Mouse (Mus musculus) left cerebral cortex, adult 2 months (tissue): Measurements from ENCODE around the gene Ltbp3. TPM values are rescaled to one million over a fixed set of nuclear protein-coding genes. Genes with fewer than 3 reads are reported as not detected.
A peak's percentile ranks its signal among the peaks of the same experiment; 100 is the strongest.

Experiments
- DNase-seq, 2 experiments: peaks; one replicate each; pipeline ENCODE4 v3.0.0; 2021 to 2022; ENCODE audit warnings: low spot score in 2 of 2, mixed read lengths in 1 of 2; ENCODE audit errors: extremely low spot score in 1 of 2
- H3K27ac ChIP-seq: fragments of 200-600 bp; 2 replicates; pipeline ENCODE4 v1.8.1; 2022
- H3K4me3 ChIP-seq: fragments of 200-600 bp; 2 replicates; pipeline ENCODE4 v1.8.1; 2022
- CTCF ChIP-seq: fragments of 200-600 bp; IDR thresholded peaks from 2 replicates; pipeline ENCODE4 v1.8.1; 2022; ENCODE audit warnings: antibody characterized with exemption, mild to moderate bottlenecking, moderate library complexity
- intact Hi-C: fragments of 180-260 bp; cut with DNase I; formaldehyde crosslinking; loops from one replicate; pipeline ENCODE4 v1.15.1; 2025
- long read RNA-seq, 2 experiments: library from polyadenylated mRNA; stranded (forward); transcript quantifications; one replicate each; pipeline ENCODE4 v2.0.0; 2021; ENCODE audit warnings: borderline mapping rate in 2 of 2
- total RNA-seq, 2 experiments: library from RNA; stranded (reverse); gene quantifications; 2 replicates each; pipeline ENCODE4 v1.2.3; 2021

Gene Ltbp3
- total RNA-seq: 10 to 100 TPM; 38.9 to 43.1 TPM
- long read RNA-seq, experiment 1, partial matches to known transcripts: 3 of 5 reads
- long read RNA-seq, experiment 1, other reads (novel, unspliced or antisense): 2 of 5 reads
- long read RNA-seq, experiment 2, partial matches to known transcripts: 2 of 3 reads
- long read RNA-seq, experiment 2, other reads (novel, unspliced or antisense): 1 of 3 reads

GRCm38 (mm10) chr19:5740320-5741317 lies at the start of gene Ltbp3:
Gene Ltbp3, plus strand, starts transcription at chr19:5740904.
- peak within 1 kb of the TSS; percentile 69 for H3K27ac ChIP-seq
- DNase-seq: no peak
- no peak for TF ChIP-seq CTCF
- peak within 1 kb of the TSS; percentile 66 for H3K4me3 ChIP-seq
- intact Hi-C loops: no loop called here

- no peak for TF ChIP-seq CTCF
- no peak for DNase-seq
- Histone ChIP-seq H3K27ac (peak overlapping the region; percentile 87), H3K4me3 (peak overlapping the region; percentile 79)
- intact Hi-C loops: no loop called here
Observed at GRCm38 (mm10) chr19:5691601-5692000, 49.1 kb upstream of the Ltbp3 start.

- peak overlapping the region; percentile 79 for H3K4me3 ChIP-seq
- peak overlapping the region; percentile 87 for H3K27ac ChIP-seq
Observed at GRCm38 (mm10) chr19:5692086-5692912, 48.4 kb upstream of the Ltbp3 start.

GRCm38 (mm10) chr19:5692913-5693396 lies 47.7 kb upstream of the Ltbp3 start:
- TF ChIP-seq CTCF: no peak
- DNase-seq: no peak
- H3K4me3 ChIP-seq: peak overlapping the region; percentile 25
- intact Hi-C loops: loop anchor here (2.0 kb wide), 1 partner anchor 34 kb away; the partner anchor contains the start of gene Ehbp1l1
- peak overlapping the region; percentile 87 for H3K27ac ChIP-seq

More at GRCm38 (mm10) chr19:5692086-5692912, 48.4 kb upstream of the Ltbp3 start:
- DNase-seq: no peak
- intact Hi-C loops: loop anchor here (2.0 kb wide), 1 partner anchor 35 kb away; the partner anchor contains the start of gene Ehbp1l1
- TF ChIP-seq CTCF: no peak

DNA sequence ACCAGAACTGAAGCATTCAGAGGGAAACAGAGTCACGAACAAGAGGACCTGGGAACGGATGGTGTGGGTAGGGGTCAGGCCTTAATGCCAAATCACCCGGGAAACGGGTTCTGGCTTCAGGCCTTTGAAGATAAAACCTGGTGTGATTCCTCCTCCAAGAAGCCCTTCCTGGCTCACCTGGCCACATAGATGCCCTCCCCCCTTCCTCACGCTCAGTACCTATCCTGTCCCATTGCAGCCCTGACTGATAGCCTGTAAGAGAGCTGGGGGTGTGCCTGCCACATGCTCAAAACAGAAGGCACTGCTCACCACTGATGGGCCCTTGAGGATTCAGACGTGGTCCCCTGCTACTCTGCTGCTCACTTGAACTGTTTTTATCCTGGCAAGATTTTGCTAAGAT lies 46.9 kb upstream of the Ltbp3 start:
- Histone ChIP-seq H3K27ac (peak overlapping the region; percentile 87; the same call in 1 of the 2 replicates), H3K4me3 (no peak overlapping the region; the same call in 1 of the 2 replicates)
- TF ChIP-seq CTCF: no peak
- intact Hi-C loops: loop anchor here (2.0 kb wide), 1 partner anchor 33 kb away; the partner anchor contains the start of gene Ehbp1l1
- no peak for DNase-seq

GRCm38 (mm10) chr19:5695849-5696462 lies 44.7 kb upstream of the Ltbp3 start:
- no peak overlapping the region for H3K4me3 ChIP-seq
- H3K27ac ChIP-seq: no peak overlapping the region
- no peak for DNase-seq
- intact Hi-C loops: no loop called here
- TF ChIP-seq CTCF: no peak

DNA sequence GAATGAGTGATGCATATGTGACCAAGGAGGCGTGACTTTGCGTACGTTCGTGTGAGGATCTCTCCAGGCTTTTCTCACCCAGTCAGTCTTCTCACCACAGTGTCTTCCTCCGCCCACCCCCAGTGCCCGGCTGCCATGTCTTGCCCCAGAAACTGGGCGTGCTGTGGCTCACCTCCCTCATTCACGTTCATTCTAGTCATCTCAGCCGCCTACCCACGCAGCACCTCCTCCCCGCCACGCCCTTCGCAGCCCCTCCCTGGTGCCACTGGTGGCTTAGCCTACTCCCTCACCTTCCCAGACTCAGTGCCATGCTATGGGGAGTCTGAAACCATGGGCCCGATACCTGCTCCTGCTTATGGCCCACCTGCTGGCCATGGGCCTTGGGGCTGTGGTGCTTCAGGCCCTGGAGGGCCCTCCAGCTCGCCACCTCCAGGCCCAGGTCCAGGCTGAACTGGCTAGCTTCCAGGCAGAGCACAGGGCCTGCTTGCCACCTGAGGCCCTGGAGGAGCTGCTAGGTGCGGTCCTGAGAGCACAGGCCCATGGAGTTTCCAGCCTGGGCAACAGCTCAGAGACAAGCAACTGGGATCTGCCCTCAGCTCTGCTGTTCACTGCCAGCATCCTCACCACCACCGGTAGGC lies 36.4 kb upstream of the Ltbp3 start, which contains the start of gene Kcnk7:
Gene Kcnk7 (plus strand): TSS at position 205 of the 638 bp plus-strand sequence.
- no peak for DNase-seq
- intact Hi-C loops: no loop called here

DNA sequence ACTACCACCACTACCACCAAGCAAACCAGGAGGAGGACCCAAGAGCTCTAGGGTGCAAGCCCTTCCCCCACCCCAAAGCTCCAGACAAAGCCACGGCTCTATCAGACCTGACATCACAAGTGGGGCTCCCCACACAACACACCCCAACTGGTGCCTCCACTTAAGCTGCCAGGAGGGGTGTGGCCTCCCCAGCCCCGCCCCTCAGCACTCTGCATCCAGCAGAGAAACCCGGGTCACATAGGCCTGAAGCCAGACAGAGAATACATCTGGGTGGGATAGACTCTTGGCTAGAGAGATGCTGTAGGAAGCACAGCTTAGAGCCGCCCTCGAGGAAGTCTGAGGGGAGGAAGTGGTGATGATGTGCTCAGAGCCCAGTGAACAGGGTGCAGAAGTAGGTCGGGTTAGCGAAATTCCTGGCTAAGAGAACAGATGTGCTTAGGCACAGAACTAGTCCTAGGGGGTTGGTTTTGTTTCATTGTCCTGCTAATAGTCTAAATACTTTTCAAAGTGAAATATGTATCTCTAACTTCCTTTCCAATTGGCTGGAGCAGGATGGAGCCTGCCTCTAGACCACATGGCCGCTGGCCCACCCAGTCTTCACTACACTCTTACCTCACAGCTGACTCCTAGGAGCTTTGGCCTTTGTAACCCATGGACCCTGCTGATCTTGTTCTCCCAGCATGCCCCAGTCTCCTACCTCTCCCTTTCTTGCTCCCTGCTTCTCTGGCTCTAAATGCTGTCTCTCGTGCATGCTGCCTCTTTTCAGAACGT lies 35.7 kb upstream of the Ltbp3 start:
- intact Hi-C loops: no loop called here

More for the DNA sequence above, 36.4 kb upstream of the Ltbp3 start, which contains the start of gene Kcnk7:
- TF ChIP-seq CTCF: no peak
- no peak within 1 kb of the TSS for H3K27ac ChIP-seq
- H3K4me3 ChIP-seq: no peak within 1 kb of the TSS

GRCm38 (mm10) chr19:5710068-5710467 lies 30.6 kb upstream of the Ltbp3 start:
- Histone ChIP-seq H3K4me3 (no peak overlapping the region), H3K27ac (no peak overlapping the region)
- intact Hi-C loops: loop anchor here (2.0 to 5.0 kb wide), 2 partner anchors 71 to 167 kb away; partner anchors contain the start of genes Frmd8 and Slc25a45
- no peak for DNase-seq
- no peak for TF ChIP-seq CTCF

More for the DNA sequence above, 35.7 kb upstream of the Ltbp3 start:
- TF ChIP-seq CTCF: no peak
- Histone ChIP-seq H3K4me3 (no peak overlapping the region), H3K27ac (no peak overlapping the region)
- no peak for DNase-seq
